Mouse (Mus musculus) neural tube, embryonic 14.5 days (tissue): ENCODE results near the gene 4933430I17Rik. TPM values are rescaled to one million over a fixed set of nuclear protein-coding genes. Genes with fewer than 3 reads are reported as not detected.

Experiments
- ATAC-seq: fragments of 200-750 bp; cut with Nextera tagmentation; 2 replicates; pipeline ENCODE4 v1.8.0; 2017; ENCODE audit warnings: low read depth, mild to moderate bottlenecking, moderate TSS enrichment, moderate library complexity
- H3K27ac ChIP-seq: fragments of 300-500 bp; sonication (generic); 2 replicates; pipeline ENCODE4 v1.5.1; 2014; ENCODE audit warnings: low read depth, mild to moderate bottlenecking, control low read depth, low read length, moderate library complexity, mixed read lengths
- H3K27me3 ChIP-seq: fragments of 300-500 bp; sonication (generic); 2 replicates; pipeline ENCODE4 v1.6.1; 2014; ENCODE audit warnings: low read length; ENCODE audit not compliant: control insufficient read depth, insufficient read depth
- H3K36me3 ChIP-seq: fragments of 300-500 bp; sonication (generic); 2 replicates; pipeline ENCODE4 v1.6.1; 2014; ENCODE audit warnings: low read length, mixed read lengths; ENCODE audit not compliant: control insufficient read depth, insufficient read depth
- H3K4me1 ChIP-seq: fragments of 300-500 bp; sonication (generic); 2 replicates; pipeline ENCODE4 v1.6.1; 2014; ENCODE audit warnings: low read length; ENCODE audit not compliant: control insufficient read depth, insufficient read depth
- H3K4me2 ChIP-seq: fragments of 300-500 bp; sonication (generic); 2 replicates; pipeline ENCODE4 v1.6.1; 2014; ENCODE audit warnings: mild to moderate bottlenecking, low read depth, low read length, control low read depth
- H3K4me3 ChIP-seq: fragments of 300-500 bp; sonication (generic); 2 replicates; pipeline ENCODE4 v1.5.1; 2014; ENCODE audit warnings: low read depth, low read length, control low read depth, mixed read lengths
- H3K9ac ChIP-seq: fragments of 300-500 bp; sonication (generic); replicated peaks from 2 replicates; pipeline ENCODE4 v1.6.1; 2014; ENCODE audit warnings: low read depth, mild to moderate bottlenecking, control low read depth, low read length, mixed read lengths
- H3K9me3 ChIP-seq: fragments of 300-500 bp; sonication (generic); 2 replicates; pipeline ENCODE4 v1.6.1; 2016; ENCODE audit warnings: low read length; ENCODE audit not compliant: control insufficient read depth
- WGBS: fragments of 180-500 bp; shearing (Covaris S2); extraction: QIAGEN DNeasy Blood & Tissue Kit; methylation state at CpG from one replicate; pipeline ENCODE4 v1.1.7; 2014; 5-methylcytosine and 5-hydroxymethylcytosine counted together
- polyA plus RNA-seq: library from polyadenylated mRNA; unstranded; fragments of >200 nt; fragmentation: Nextera tagmentation; extraction: Ambion mirVana; gene quantifications from 2 replicates; pipeline ENCODE4 v1.2.1, GENCODE M21; 2014

Gene 4933430I17Rik
- polyA plus RNA-seq, 1 experiment from 2014 or later, result 1.3 TPM

DNA sequence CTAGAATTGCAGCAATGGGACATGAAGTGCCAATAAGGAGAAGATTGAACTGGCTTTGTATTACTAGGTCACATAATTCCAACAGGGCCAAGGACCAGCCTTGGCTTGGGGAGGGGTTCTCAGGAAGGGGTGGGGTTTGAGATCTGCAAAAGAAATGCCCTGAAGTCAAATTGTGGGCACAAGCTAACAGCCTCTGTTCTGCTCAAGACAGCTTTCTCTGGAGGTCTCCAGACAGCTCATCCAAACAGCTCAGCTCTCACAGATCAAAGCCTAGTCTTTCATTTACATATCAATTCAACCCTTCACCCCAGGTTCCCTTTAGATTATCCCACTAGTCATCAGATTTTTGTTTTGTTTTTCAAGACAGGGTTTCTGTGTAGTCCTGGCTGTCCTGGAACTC lies 19.6 kb downstream of the 4933430I17Rik start:
- Histone ChIP-seq H3K4me1 (no peaks in the 10 kb centered on the region), H3K36me3 (no peaks in the 10 kb centered on the region), H3K9ac (no peak overlapping the region), H3K27me3 (no peaks in the 10 kb centered on the region), H3K4me3 (no peak overlapping the region), H3K9me3 (no peaks in the 10 kb centered on the region), H3K27ac (no peak overlapping the region), H3K4me2 (no peak overlapping the region)
- no peak for ATAC-seq

GRCm38 (mm10) chr4:62551966-62552365 lies 26.8 kb downstream of the 4933430I17Rik start:
- Histone ChIP-seq H3K9ac (no peak overlapping the region), H3K27me3 (no peaks in the 10 kb centered on the region), H3K4me3 (no peak overlapping the region), H3K9me3 (no peaks in the 10 kb centered on the region), H3K4me1 (no peaks in the 10 kb centered on the region), H3K36me3 (no peaks in the 10 kb centered on the region), H3K4me2 (no peak overlapping the region), H3K27ac (no peak overlapping the region)
- WGBS, result 86% methylated on average over 7 of the region's 7 CpGs
- ATAC-seq, result no peak

DNA sequence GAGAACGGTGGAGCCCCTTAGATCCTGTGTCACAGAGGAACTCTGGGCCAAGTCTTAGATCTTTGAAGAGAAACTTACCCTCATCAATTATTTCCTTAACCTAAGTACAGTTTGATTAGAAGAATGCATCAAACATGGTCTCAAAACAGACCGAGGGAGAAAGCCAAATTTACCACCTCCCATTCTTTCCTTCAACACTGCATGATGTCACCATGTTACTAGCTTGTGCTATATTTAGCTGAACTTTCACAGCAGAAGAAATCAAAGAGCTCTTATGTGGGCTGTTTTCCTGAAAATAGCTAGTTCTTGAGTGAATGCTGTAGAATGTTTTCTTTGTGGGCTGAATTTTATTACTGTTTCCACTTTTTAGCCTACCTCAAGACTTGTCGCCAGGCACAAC lies 32.3 kb downstream of the 4933430I17Rik start:
- H3K4me1 ChIP-seq, result no peaks in the 10 kb centered on the region
- no peaks in the 10 kb centered on the region for H3K27me3 ChIP-seq
- 71% methylated on average over 3 of the region's 3 CpGs for WGBS
- H3K27ac ChIP-seq, result no peak overlapping the region
- ATAC-seq, result no peak
- no peak overlapping the region for H3K9ac ChIP-seq
- H3K4me3 ChIP-seq, result no peak overlapping the region
- H3K36me3 ChIP-seq, result no peaks in the 10 kb centered on the region
- H3K9me3 ChIP-seq, result no peaks in the 10 kb centered on the region
- H3K4me2 ChIP-seq, result no peak overlapping the region

DNA sequence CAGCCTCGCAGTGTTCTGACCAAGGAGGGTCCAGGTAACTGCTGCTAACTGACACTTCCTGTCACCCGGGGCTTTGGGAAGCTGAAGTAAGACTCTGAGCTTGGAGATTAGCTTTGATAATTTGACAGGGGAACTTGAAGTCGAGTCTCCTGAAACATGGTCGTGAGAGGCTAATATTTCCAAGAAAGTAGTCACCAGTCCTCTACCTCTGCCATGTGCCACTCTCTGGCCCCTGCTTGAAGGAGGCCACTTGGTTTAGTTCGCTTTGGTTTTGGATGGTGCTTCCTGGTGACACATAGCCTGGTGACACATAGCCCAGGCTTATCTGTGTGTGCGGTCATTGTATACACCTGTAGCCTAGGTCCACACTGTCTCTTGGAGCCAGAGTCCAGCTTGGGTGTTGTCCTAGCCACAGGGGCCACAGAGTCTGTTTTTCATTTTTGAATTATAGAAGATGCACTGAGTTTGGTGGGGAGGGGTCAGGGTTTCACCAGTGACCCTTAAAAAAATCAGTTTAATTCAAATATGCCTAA lies 34.7 kb downstream of the 4933430I17Rik start, which contains the start of gene Rgs3:
Gene Rgs3 (plus strand): TSS at position 51 of the 533 bp plus-strand sequence.
- no peak within 1 kb of the TSS for H3K9ac ChIP-seq
- no peaks in the 10 kb centered on the region for H3K36me3 ChIP-seq
- no peak for ATAC-seq
- H3K4me2 ChIP-seq, result no peak within 1 kb of the TSS
- WGBS, result 71% methylated on average over 6 of the region's 6 CpGs
- H3K9me3 ChIP-seq, result no peaks in the 10 kb centered on the region
- H3K27ac ChIP-seq, result no peak within 1 kb of the TSS
- no peak within 1 kb of the TSS for H3K4me3 ChIP-seq
- no peaks in the 10 kb centered on the region for H3K27me3 ChIP-seq
- H3K4me1 ChIP-seq, result no peaks in the 10 kb centered on the region

- 22% methylated on average over 4 of the region's 4 CpGs for WGBS
- Histone ChIP-seq H3K9ac (no peak overlapping the region), H3K27ac (no peak overlapping the region)
Measured at GRCm38 (mm10) chr4:62560963-62561629, 35.9 kb downstream of the 4933430I17Rik start.

GRCm38 (mm10) chr4:62561630-62562001 lies 36.4 kb downstream of the 4933430I17Rik start:
- no peak overlapping the region for H3K27ac ChIP-seq
- 38% methylated on average over 3 of the region's 3 CpGs for WGBS
- no peak overlapping the region for H3K4me3 ChIP-seq
- no peaks in the 10 kb centered on the region for H3K27me3 ChIP-seq
- no peaks in the 10 kb centered on the region for H3K36me3 ChIP-seq
- peak; percentile 9; the same call in 1 of the 2 replicates for ATAC-seq
- H3K9me3 ChIP-seq, result no peaks in the 10 kb centered on the region
- no peak overlapping the region for H3K9ac ChIP-seq
- no peaks in the 10 kb centered on the region for H3K4me1 ChIP-seq
- no peak overlapping the region for H3K4me2 ChIP-seq

More at GRCm38 (mm10) chr4:62560963-62561629, 35.9 kb downstream of the 4933430I17Rik start:
- Histone ChIP-seq H3K9me3 (no peaks in the 10 kb centered on the region), H3K36me3 (no peaks in the 10 kb centered on the region), H3K27me3 (no peaks in the 10 kb centered on the region), H3K4me1 (no peaks in the 10 kb centered on the region), H3K4me2 (no peak overlapping the region), H3K4me3 (no peak overlapping the region)
- peak; percentile 88 for ATAC-seq

GRCm38 (mm10) chr4:62562006-62562405 lies 36.8 kb downstream of the 4933430I17Rik start:
- H3K27me3 ChIP-seq, result no peaks in the 10 kb centered on the region
- no peaks in the 10 kb centered on the region for H3K4me1 ChIP-seq
- H3K27ac ChIP-seq, result no peak overlapping the region
- H3K9ac ChIP-seq, result no peak overlapping the region
- 71% methylated on average over 4 of the region's 4 CpGs for WGBS
- H3K9me3 ChIP-seq, result no peaks in the 10 kb centered on the region
- no peak for ATAC-seq
- no peaks in the 10 kb centered on the region for H3K36me3 ChIP-seq
- no peak overlapping the region for H3K4me3 ChIP-seq
- no peak overlapping the region for H3K4me2 ChIP-seq

DNA sequence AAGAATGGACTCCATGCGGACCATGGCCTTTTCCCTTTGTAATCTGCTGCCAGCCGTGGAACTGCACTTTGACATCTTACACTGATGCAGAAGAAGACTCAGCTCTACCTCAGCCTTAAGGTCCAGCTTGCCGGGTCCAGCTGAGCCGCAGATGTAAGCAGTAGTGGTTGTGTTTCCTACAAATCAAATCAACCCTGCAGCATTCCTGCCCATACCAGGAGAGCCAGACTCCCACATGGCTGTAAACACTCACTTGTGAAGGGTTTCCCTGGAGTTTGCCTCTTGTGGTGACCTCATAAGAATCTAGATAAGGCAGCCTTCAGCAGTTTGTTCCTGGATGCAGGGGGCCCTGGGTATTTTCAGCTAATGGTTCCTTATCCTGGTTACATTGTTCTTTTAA lies 41.4 kb downstream of the 4933430I17Rik start:
- no peak overlapping the region for H3K4me2 ChIP-seq
- no peaks in the 10 kb centered on the region for H3K9me3 ChIP-seq
- no peak overlapping the region for H3K27ac ChIP-seq
- 92% methylated on average over 4 of the region's 4 CpGs for WGBS
- no peak for ATAC-seq
- no peak overlapping the region for H3K9ac ChIP-seq
- H3K4me1 ChIP-seq, result no peaks in the 10 kb centered on the region
- H3K27me3 ChIP-seq, result no peaks in the 10 kb centered on the region
- H3K36me3 ChIP-seq, result no peaks in the 10 kb centered on the region
- H3K4me3 ChIP-seq, result no peak overlapping the region

DNA sequence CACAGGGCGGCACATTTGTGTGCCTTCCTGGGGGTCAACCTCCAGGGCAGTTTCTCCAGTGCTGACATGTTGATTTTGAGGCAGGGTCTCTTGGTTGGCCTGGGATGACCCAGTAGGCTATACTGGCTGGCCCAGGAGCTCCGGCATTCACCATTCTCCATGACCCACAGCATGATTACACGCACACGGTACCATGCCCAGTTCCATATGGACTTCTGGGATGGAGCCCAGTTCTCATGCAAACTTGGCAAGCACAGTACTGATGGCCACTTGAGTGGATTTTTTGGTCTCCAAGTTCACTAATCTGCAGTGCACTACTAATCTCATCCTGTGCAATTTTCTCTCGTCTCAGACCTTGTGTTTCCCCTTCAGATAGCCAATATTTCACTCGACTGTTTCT lies 42.5 kb downstream of the 4933430I17Rik start:
- ATAC-seq, result no peak
- 87% methylated on average over 6 of the region's 6 CpGs for WGBS
- no peak overlapping the region for H3K9ac ChIP-seq

More for the DNA sequence above, 42.5 kb downstream of the 4933430I17Rik start:
- H3K4me1 ChIP-seq, result no peaks in the 10 kb centered on the region
- H3K9me3 ChIP-seq, result no peaks in the 10 kb centered on the region
- no peak overlapping the region for H3K27ac ChIP-seq
- H3K36me3 ChIP-seq, result no peaks in the 10 kb centered on the region
- H3K4me3 ChIP-seq, result no peak overlapping the region
- no peak overlapping the region for H3K4me2 ChIP-seq
- no peaks in the 10 kb centered on the region for H3K27me3 ChIP-seq
